Mouse (Mus musculus): ENCODE data around the gene Gpc6. TPM values are rescaled to one million over a fixed set of nuclear protein-coding genes. Genes with fewer than 3 reads are reported as not detected.

Gpc6 gene
- polyA plus RNA-seq, 1 experiment: 1.4 TPM

GRCm38 (mm10) chr14:117951686-117952085 lies 1026.6 kb downstream of the Gpc6 start:
- no peak overlapping the region for H3K27ac ChIP-seq (replicated peaks; ENCODE audit: low read depth, low read length)
- no peaks in the 10 kb centered on the region for H3K4me1 ChIP-seq (ENCODE audit: control insufficient read depth, insufficient read depth, insufficient read length, low read length)
- no peak overlapping the region for H3K4me3 ChIP-seq (ENCODE audit: insufficient read depth, low read depth, low read length)

- Histone ChIP-seq H3K4me1 (ENCODE audit: control insufficient read depth, insufficient read depth, insufficient read length, low read length) (no peaks in the 10 kb centered on the region), H3K4me3 (ENCODE audit: insufficient read depth, low read depth, low read length) (no peak overlapping the region), H3K27ac (replicated peaks; ENCODE audit: low read depth, low read length) (no peak overlapping the region)
These were observed 1030.9 kb downstream of the Gpc6 start for GRCm38 (mm10) chr14:117956051-117956450.

- Histone ChIP-seq H3K4me3 (ENCODE audit: insufficient read depth, low read depth, low read length) (no peak overlapping the region), H3K4me1 (ENCODE audit: control insufficient read depth, insufficient read depth, insufficient read length, low read length) (no peaks in the 10 kb centered on the region), H3K27ac (replicated peaks; ENCODE audit: low read depth, low read length) (no peak overlapping the region)
These were observed 1033.3 kb downstream of the Gpc6 start for GRCm38 (mm10) chr14:117958389-117958788.

GRCm38 (mm10) chr14:117961267-117961666 lies 1036.2 kb downstream of the Gpc6 start:
- no peak overlapping the region for H3K27ac ChIP-seq (replicated peaks; ENCODE audit: low read depth, low read length)
- H3K4me3 ChIP-seq (ENCODE audit: insufficient read depth, low read depth, low read length): no peak overlapping the region
- no peaks in the 10 kb centered on the region for H3K4me1 ChIP-seq (ENCODE audit: control insufficient read depth, insufficient read depth, insufficient read length, low read length)

- Histone ChIP-seq H3K4me1 (ENCODE audit: control insufficient read depth, insufficient read depth, insufficient read length, low read length) (no peaks in the 10 kb centered on the region), H3K27ac (replicated peaks; ENCODE audit: low read depth, low read length) (no peak overlapping the region)
These were observed 1036.7 kb downstream of the Gpc6 start for GRCm38 (mm10) chr14:117961844-117962243.

GRCm38 (mm10) chr14:117962453-117962852 lies 1037.3 kb downstream of the Gpc6 start:
- H3K4me3 ChIP-seq (ENCODE audit: insufficient read depth, low read depth, low read length): no peak overlapping the region
- H3K4me1 ChIP-seq (ENCODE audit: control insufficient read depth, insufficient read depth, insufficient read length, low read length): no peaks in the 10 kb centered on the region

More at GRCm38 (mm10) chr14:117961844-117962243, 1036.7 kb downstream of the Gpc6 start:
- H3K4me3 ChIP-seq (ENCODE audit: insufficient read depth, low read depth, low read length): no peak overlapping the region

GRCm38 (mm10) chr14:117972576-117972975 lies 1047.5 kb downstream of the Gpc6 start:
- Histone ChIP-seq H3K4me3 (ENCODE audit: insufficient read depth, low read depth, low read length) (no peak overlapping the region), H3K27ac (replicated peaks; ENCODE audit: low read depth, low read length) (no peak overlapping the region), H3K4me1 (ENCODE audit: control insufficient read depth, insufficient read depth, insufficient read length, low read length) (no peaks in the 10 kb centered on the region)

More at GRCm38 (mm10) chr14:117962453-117962852, 1037.3 kb downstream of the Gpc6 start:
- H3K27ac ChIP-seq (replicated peaks; ENCODE audit: low read depth, low read length): no peak overlapping the region

- no peak overlapping the region for H3K27ac ChIP-seq (replicated peaks; ENCODE audit: low read depth, low read length)
- no peaks in the 10 kb centered on the region for H3K4me1 ChIP-seq (ENCODE audit: control insufficient read depth, insufficient read depth, insufficient read length, low read length)
- no peak overlapping the region for H3K4me3 ChIP-seq (ENCODE audit: insufficient read depth, low read depth, low read length)
These were observed 1056.4 kb downstream of the Gpc6 start for GRCm38 (mm10) chr14:117981532-117981931.

- Histone ChIP-seq H3K27ac (replicated peaks; ENCODE audit: low read depth, low read length) (no peak overlapping the region), H3K4me1 (ENCODE audit: control insufficient read depth, insufficient read depth, insufficient read length, low read length) (no peaks in the 10 kb centered on the region), H3K4me3 (ENCODE audit: insufficient read depth, low read depth, low read length) (no peak overlapping the region)
These were observed 1063.3 kb downstream of the Gpc6 start for GRCm38 (mm10) chr14:117988444-117988843.

- no peak overlapping the region for H3K4me3 ChIP-seq (ENCODE audit: insufficient read depth, low read depth, low read length)
- no peak overlapping the region for H3K27ac ChIP-seq (replicated peaks; ENCODE audit: low read depth, low read length)
- no peaks in the 10 kb centered on the region for H3K4me1 ChIP-seq (ENCODE audit: control insufficient read depth, insufficient read depth, insufficient read length, low read length)
These were observed 1065.1 kb downstream of the Gpc6 start for GRCm38 (mm10) chr14:117990203-117990602.

- no peak overlapping the region for H3K4me3 ChIP-seq (ENCODE audit: insufficient read depth, low read depth, low read length)
- no peak overlapping the region for H3K27ac ChIP-seq (replicated peaks; ENCODE audit: low read depth, low read length)
- no peaks in the 10 kb centered on the region for H3K4me1 ChIP-seq (ENCODE audit: control insufficient read depth, insufficient read depth, insufficient read length, low read length)
These were observed 1067.6 kb downstream of the Gpc6 start for GRCm38 (mm10) chr14:117992600-117993256.

- H3K4me1 ChIP-seq (ENCODE audit: control insufficient read depth, insufficient read depth, insufficient read length, low read length): no peaks in the 10 kb centered on the region
- no peak overlapping the region for H3K27ac ChIP-seq (replicated peaks; ENCODE audit: low read depth, low read length)
- H3K4me3 ChIP-seq (ENCODE audit: insufficient read depth, low read depth, low read length): no peak overlapping the region
These were observed 1068.7 kb downstream of the Gpc6 start for GRCm38 (mm10) chr14:117993845-117994244.

GRCm38 (mm10) chr14:118004434-118004833 lies 1079.3 kb downstream of the Gpc6 start:
- Histone ChIP-seq H3K27ac (replicated peaks; ENCODE audit: low read depth, low read length) (no peak overlapping the region), H3K4me1 (ENCODE audit: control insufficient read depth, insufficient read depth, insufficient read length, low read length) (peaks cover 6% of the 10 kb centered on the region; the same call in 1 of the 2 replicates), H3K4me3 (ENCODE audit: insufficient read depth, low read depth, low read length) (no peak overlapping the region)

GRCm38 (mm10) chr14:118005697-118006096 lies 1080.6 kb downstream of the Gpc6 start:
- no peak overlapping the region for H3K27ac ChIP-seq (replicated peaks; ENCODE audit: low read depth, low read length)
- no peak overlapping the region for H3K4me3 ChIP-seq (ENCODE audit: insufficient read depth, low read depth, low read length)
- H3K4me1 ChIP-seq (ENCODE audit: control insufficient read depth, insufficient read depth, insufficient read length, low read length): peaks cover 6% of the 10 kb centered on the region; the same call in 1 of the 2 replicates

- H3K4me1 ChIP-seq (ENCODE audit: control insufficient read depth, insufficient read depth, insufficient read length, low read length): no peaks in the 10 kb centered on the region
- H3K4me3 ChIP-seq (ENCODE audit: insufficient read depth, low read depth, low read length): no peak overlapping the region
- no peak overlapping the region for H3K27ac ChIP-seq (replicated peaks; ENCODE audit: low read depth, low read length)
These were observed 1084.4 kb downstream of the Gpc6 start for GRCm38 (mm10) chr14:118009541-118009940.

GRCm38 (mm10) chr14:118013237-118013636 lies 1088.1 kb downstream of the Gpc6 start:
- Histone ChIP-seq H3K27ac (replicated peaks; ENCODE audit: low read depth, low read length) (no peak overlapping the region), H3K4me1 (ENCODE audit: control insufficient read depth, insufficient read depth, insufficient read length, low read length) (no peaks in the 10 kb centered on the region), H3K4me3 (ENCODE audit: insufficient read depth, low read depth, low read length) (no peak overlapping the region)
